13 mouse cellular contexts compared by ENCODE assay signal in the genomic region with DNA sequence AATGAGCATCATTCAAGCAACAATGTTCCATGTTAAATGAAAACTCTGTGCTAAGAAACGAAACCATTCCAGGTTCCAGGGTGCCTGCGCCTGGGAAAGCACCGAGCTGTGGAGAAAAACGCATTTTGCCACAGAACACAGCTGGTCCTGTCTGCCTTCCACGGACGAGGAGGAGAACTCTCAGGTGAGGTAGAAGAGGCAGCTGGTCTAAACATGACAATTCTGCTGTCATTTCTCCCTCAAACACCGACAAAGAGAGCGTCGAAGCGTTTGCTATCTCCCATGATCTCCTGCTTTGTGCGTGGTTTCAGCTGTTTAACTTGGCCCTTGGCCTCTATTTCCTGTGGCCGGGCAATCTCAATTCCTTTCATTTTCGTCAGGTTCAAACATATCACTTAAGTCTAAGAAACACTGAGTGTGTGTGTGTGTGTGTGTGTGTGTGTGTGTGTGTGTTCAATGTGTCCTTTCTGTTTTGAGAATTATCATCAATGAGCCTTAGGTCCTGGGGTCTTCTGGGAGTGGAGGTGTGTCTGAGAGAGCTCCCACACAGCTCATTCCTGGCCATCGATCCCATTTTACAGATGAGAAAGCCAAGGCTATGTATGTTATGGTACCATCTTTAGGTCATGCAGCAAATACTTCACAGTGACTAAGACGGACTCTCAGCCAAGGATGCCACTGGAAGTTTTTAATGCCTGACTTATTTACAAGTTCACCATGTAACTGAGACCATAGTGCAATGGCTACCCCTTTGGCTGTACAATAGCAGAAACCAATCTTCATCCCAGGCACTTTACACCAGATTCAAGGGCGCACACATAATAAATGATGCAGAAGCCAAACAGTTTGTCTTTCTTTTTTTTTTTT. TPM values are rescaled to one million over a fixed set of nuclear protein-coding genes. Genes with fewer than 3 reads are reported as not detected.
A peak's percentile ranks its signal among the peaks of the same experiment; 100 is the strongest.
DNase-seq lines count a peak whose midpoint lies in the region; ATAC-seq lines count a peak whose summit lies in the region.
"Had no signal": no experiment of that assay in that cellular context is flagged by ENCODE, and none has a peak within 500 bp of the region (broad histone marks: within the 10 kb centered on the region; RNA-seq: fewer than 3 reads in every experiment).

No protein-coding gene starts in this region.

- H3K9me3 ChIP-seq in kidney, embryonic 16.5 days (ENCODE audit: low read length): no peaks in the 10 kb centered on the region
- no peaks in the 10 kb centered on the region for H3K9me3 ChIP-seq in forebrain, embryonic 12.5 days
- H3K9me3 ChIP-seq: forebrain, embryonic 15.5 days; limb, embryonic 12.5 days had no signal

- no peaks in the 10 kb centered on the region for H3K27me3 ChIP-seq in kidney, embryonic 16.5 days (ENCODE audit: insufficient read depth, low read length)
- H3K27me3 ChIP-seq in forebrain, embryonic 12.5 days: 0 out of 2 replicates have a peak, but pooled peaks cover 3% of the 10 kb centered on the region
- H3K27me3 ChIP-seq: forebrain, embryonic 15.5 days had no signal

- no peak for DNase-seq in kidney, adult 11 months
- peak; percentile 41 for DNase-seq in CD4-positive helper T cell, adult 2 months (ENCODE audit: low read depth, low spot score)
- DNase-seq in T-cell, adult 2 months (ENCODE audit: low spot score): peak; percentile 28
- DNase-seq in frontal cortex, postnatal 25 days (ENCODE audit: low spot score in 2 of 2): no peak
- no peak for DNase-seq in B cell, adult 2 months
- DNase-seq: adrenal gland, adult 2 months; cerebellum, adult 18-20 months; heart, adult 18-20 months had no signal

- ATAC-seq in kidney, embryonic 16.5 days (ENCODE audit: low FRiP score, low TSS enrichment): no peak
- 0 out of 2 replicates have a peak, but pooled peaks have one; percentile 16 for ATAC-seq in megakaryocyte-erythroid progenitor cell, adult 5-6 weeks (replicated peaks; ENCODE audit: low FRiP score, low TSS enrichment, poor library complexity, severe bottlenecking)
- ATAC-seq in forebrain, embryonic 12.5 days (ENCODE audit: low FRiP score): no peak
- ATAC-seq: forebrain, embryonic 15.5 days had no signal

- 58% methylated on average over 16 of the region's 16 CpGs for WGBS in kidney, embryonic 16.5 days
- WGBS in forebrain, embryonic 12.5 days: 83% methylated on average over 16 of the region's 16 CpGs

- peaks cover 55% of the 10 kb centered on the region for H3K4me1 ChIP-seq in kidney, embryonic 16.5 days (ENCODE audit: insufficient read depth, low read length)
- peaks cover 4% of the 10 kb centered on the region for H3K4me1 ChIP-seq in forebrain, embryonic 12.5 days

- H3K27ac ChIP-seq in kidney, embryonic 16.5 days (ENCODE audit: low read length): 0 out of 2 replicates have a peak overlapping the region, but pooled peaks have one; percentile 21
- no peak overlapping the region for H3K27ac ChIP-seq in forebrain, embryonic 12.5 days
- H3K27ac ChIP-seq: forebrain, embryonic 15.5 days; limb, embryonic 12.5 days had no signal

- no peak overlapping the region for H3K9ac ChIP-seq in kidney, embryonic 16.5 days (replicated peaks; ENCODE audit: low read length)
- no peak overlapping the region for H3K9ac ChIP-seq in forebrain, embryonic 12.5 days
- H3K9ac ChIP-seq: forebrain, embryonic 15.5 days; limb, embryonic 12.5 days had no signal

- no peaks in the 10 kb centered on the region for H3K36me3 ChIP-seq in kidney, embryonic 16.5 days (ENCODE audit: insufficient read depth, low read length)
- H3K36me3 ChIP-seq in forebrain, embryonic 12.5 days (replicated peaks): no peaks in the 10 kb centered on the region
- H3K36me3 ChIP-seq: forebrain, embryonic 15.5 days; limb, embryonic 12.5 days had no signal

- H3K4me2 ChIP-seq in kidney, embryonic 16.5 days (replicated peaks; ENCODE audit: low read depth, low read length): 0 out of 2 replicates have a peak overlapping the region, but pooled peaks have one; percentile 7
- H3K4me2 ChIP-seq in forebrain, embryonic 12.5 days: no peak overlapping the region
- H3K4me2 ChIP-seq: forebrain, embryonic 15.5 days; limb, embryonic 12.5 days had no signal

- H3K4me3 ChIP-seq in kidney, embryonic 16.5 days (ENCODE audit: low read length): no peak overlapping the region
- no peak overlapping the region for H3K4me3 ChIP-seq in forebrain, embryonic 12.5 days (replicated peaks)
- H3K4me3 ChIP-seq: forebrain, embryonic 15.5 days; limb, embryonic 12.5 days had no signal

RNA-seq across cellular contexts. Expression of gene Pik3r1, which starts 31.3 kb away (rescaled TPM):
- polyA plus RNA-seq in kidney, embryonic 16.5 days (2015; fragmentation: Nextera tagmentation; extraction: Ambion mirVana): 38.0 and 42.3 TPM in 2 replicates
- 47.7 and 67.6 TPM in 2 replicates for total RNA-seq in megakaryocyte-erythroid progenitor cell, adult 5-6 weeks (2014; fragmentation: Nextera tagmentation)
- 98.6 and 115 TPM in 2 replicates for total RNA-seq in megakaryocyte-erythroid progenitor cell, adult 5-6 weeks (2017)
- polyA plus RNA-seq in forebrain, embryonic 12.5 days (2016; fragmentation: Nextera tagmentation; extraction: Ambion mirVana): 20.4 and 22.6 TPM in 2 replicates

Comparison
In these comparisons a context has a peak if more than half of its experiments do, and no peak if none do; other contexts are left out.
1. DNase-seq: peak in CD4-positive helper T cell, adult 2 months (single experiment) and T-cell, adult 2 months (single experiment); none in kidney, adult 11 months (single experiment), frontal cortex, postnatal 25 days (0 of 2) and B cell, adult 2 months (0 of 2).